Mouse (Mus musculus) left cerebral cortex, postnatal 4 days (tissue): ENCODE measurements at regions not wholly inside any gene's neighbourhood (a gene's known extent, or its start where the extent isn't known, plus 50 kb on each side); places are given as distances from the start of the nearest gene placed in this dataset.
A peak's percentile ranks its signal among the peaks of the same experiment; 100 is the strongest.

Source experiments
- DNase-seq: peaks from one replicate; pipeline ENCODE4 v3.0.0-alpha.2; 2022
- intact Hi-C: fragments of 180-260 bp; cut with DNase I; formaldehyde crosslinking; loops from one replicate; pipeline ENCODE4 v1.15.1; 2025

- intact Hi-C loops: no loop called here
- DNase-seq: no peak
These were observed 1951.4 kb downstream of the Pcdh7 start for GRCm38 (mm10) chr5:59669153-59669552.

- peak; percentile 12 for DNase-seq
- intact Hi-C loops: no loop called here
These were observed 1982.2 kb downstream of the Pcdh7 start for GRCm38 (mm10) chr5:59700009-59700408.

GRCm38 (mm10) chr5:59715457-59715856, 1997.7 kb downstream of the Pcdh7 start:
- intact Hi-C loops: no loop called here
- DNase-seq: peak; percentile 30

GRCm38 (mm10) chr5:59756229-59756628, 2038.5 kb downstream of the Pcdh7 start:
- intact Hi-C loops: no loop called here
- DNase-seq: no peak

GRCm38 (mm10) chr5:59756660-59757415, 2039.1 kb downstream of the Pcdh7 start:
- intact Hi-C loops: no loop called here
- DNase-seq: peak; percentile 26
